Mouse (Mus musculus) liver, embryonic 14.5 days (tissue): ENCODE data around the gene Nme4. TPM values are rescaled to one million over a fixed set of nuclear protein-coding genes. Genes with fewer than 3 reads are reported as not detected.
"Not testable (repeated sequence)": the region's sequence is repeated elsewhere in the genome, so short reads cannot be mapped to it uniquely, and the experiment has no call there.

Source experiments
- ATAC-seq: fragments of 200-750 bp; cut with Nextera tagmentation; 2 replicates; pipeline ENCODE4 v1.8.0; 2017; ENCODE audit warnings: moderate number of reproducible peaks, mild to moderate bottlenecking, moderate library complexity; ENCODE audit not compliant: insufficient read depth
- DNase-seq, 3 experiments: peaks; one replicate each; pipeline ENCODE4 v3.0.0-alpha.2; 2012 to 2013; ENCODE audit warnings: low read depth in 3 of 3, low spot score in 3 of 3
- H3K27ac ChIP-seq: fragments of 300-500 bp; sonication (generic); 2 replicates; pipeline ENCODE4 v1.5.1; 2014; ENCODE audit warnings: moderate library complexity, mild to moderate bottlenecking, control low read depth, inconsistent platforms
- H3K27me3 ChIP-seq: fragments of 300-500 bp; sonication (generic); 2 replicates; pipeline ENCODE4 v1.6.1; 2014; ENCODE audit warnings: mild to moderate bottlenecking, low read length, moderate library complexity; ENCODE audit not compliant: control insufficient read depth, insufficient read depth
- H3K36me3 ChIP-seq: fragments of 300-500 bp; sonication (generic); replicated peaks from 2 replicates; pipeline ENCODE4 v1.6.1; 2014; ENCODE audit warnings: low read depth; ENCODE audit not compliant: control insufficient read depth, insufficient read depth
- H3K4me1 ChIP-seq, 2 experiments: fragments of 200-500 bp in 1 of 2; fragments of 300-500 bp in 1 of 2; sonication (generic) in 1 of 2; replicated peaks; 2 replicates each; pipeline ENCODE4 v1.6.1; 2012 to 2014; ENCODE audit warnings: antibody characterized with exemption in 1 of 2, inconsistent platforms in 1 of 2, low read length in 1 of 2; ENCODE audit not compliant: control insufficient read depth in 2 of 2, insufficient read depth in 2 of 2
- H3K4me2 ChIP-seq: fragments of 300-500 bp; sonication (generic); 2 replicates; pipeline ENCODE4 v1.6.1; 2014; ENCODE audit warnings: low read depth, mild to moderate bottlenecking, control low read depth, moderate library complexity
- H3K4me3 ChIP-seq, 2 experiments: fragments of 200-500 bp in 1 of 2; fragments of 300-500 bp in 1 of 2; sonication (generic) in 1 of 2; 2 replicates each; pipeline ENCODE4 v1.5.1; 2012 to 2014; ENCODE audit warnings: low read depth in 2 of 2, low read length in 2 of 2, mild to moderate bottlenecking in 2 of 2, control low read depth in 1 of 2, inconsistent platforms in 1 of 2, moderate library complexity in 1 of 2; ENCODE audit not compliant: insufficient read depth in 1 of 2
- H3K9ac ChIP-seq: fragments of 300-500 bp; sonication (generic); replicated peaks from 2 replicates; pipeline ENCODE4 v1.6.1; 2014; ENCODE audit warnings: mild to moderate bottlenecking, control low read depth, moderate library complexity
- H3K9me3 ChIP-seq: fragments of 300-500 bp; sonication (generic); 2 replicates; pipeline ENCODE4 v1.6.1; 2016; ENCODE audit warnings: low read length, mixed read lengths; ENCODE audit not compliant: control insufficient read depth
- CTCF ChIP-seq: IDR thresholded peaks from 2 replicates; pipeline ENCODE4 v1.5.1; 2016; ENCODE audit warnings: antibody characterized with exemption, low read depth, control low read depth
- EP300 ChIP-seq: IDR thresholded peaks from 2 replicates; pipeline ENCODE4 v1.6.1; 2016; ENCODE audit warnings: antibody characterized with exemption, low read depth
- WGBS: fragments of 180-500 bp; shearing (Covaris S2); extraction: QIAGEN DNeasy Blood & Tissue Kit; methylation state at CpG from one replicate; pipeline ENCODE4 v1.1.7; 2014; ENCODE audit not compliant: insufficient replicate concordance; 5-methylcytosine and 5-hydroxymethylcytosine counted together
- polyA plus RNA-seq, 2 experiments: library from polyadenylated mRNA; depleted of rRNA in 1 of 2; stranded (reverse) in 1 of 2; unstranded in 1 of 2; fragments of >200 nt; fragmentation: Nextera tagmentation in 1 of 2; extraction: Ambion mirVana in 1 of 2; gene quantifications; 2 replicates each; pipeline versions ENCODE4 v1.2.1 to v1.2.3; 2012 to 2014

Nme4 gene
- polyA plus RNA-seq, 2 experiments = 45.1 to 52.2 TPM

DNA sequence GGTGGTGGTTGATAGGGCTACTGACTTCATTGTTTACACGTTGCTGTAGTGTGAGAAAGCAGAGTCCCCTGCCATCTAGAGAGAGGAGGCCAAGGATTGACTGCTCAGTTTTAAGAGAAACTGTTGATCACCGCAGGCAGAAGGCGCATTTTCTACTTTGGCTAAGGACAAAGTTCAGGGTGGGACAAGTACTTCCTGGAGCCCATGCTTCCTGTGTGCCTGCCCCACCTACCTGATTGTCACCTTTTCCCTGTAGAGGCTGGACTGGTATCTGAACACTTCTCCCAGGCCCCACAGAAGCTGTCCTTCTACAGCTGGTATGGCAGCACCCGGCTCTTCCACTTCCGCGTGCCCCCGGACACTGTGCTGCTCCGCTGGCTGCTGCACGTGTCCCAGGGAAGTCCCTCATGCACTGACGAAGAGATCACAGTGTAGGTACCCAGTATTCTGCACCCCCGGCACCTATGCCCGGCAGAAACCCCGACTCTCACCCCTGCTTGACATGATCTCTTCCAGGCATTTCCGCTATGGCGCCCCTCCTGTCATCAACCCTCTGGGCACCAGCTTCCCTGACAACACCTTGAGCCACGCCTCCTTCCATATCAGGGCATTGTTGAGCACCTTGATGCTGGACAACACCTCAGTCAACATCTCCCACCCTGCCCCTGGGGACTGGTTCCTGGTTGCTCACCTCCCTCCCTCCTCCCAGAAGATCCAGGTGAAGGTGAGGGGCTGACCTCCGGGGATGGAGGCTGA is 21.3 kb upstream of the Nme4 start:
- peaks cover 2 to 13% of the 10 kb centered on the region in 2 experiments for H3K4me1 ChIP-seq
- no peak for TF ChIP-seq EP300
- no peak for TF ChIP-seq CTCF
- H3K36me3 ChIP-seq = no peaks in the 10 kb centered on the region
- H3K4me2 ChIP-seq = no peak overlapping the region
- H3K27ac ChIP-seq = no peak overlapping the region
- no peaks in the 10 kb centered on the region for H3K9me3 ChIP-seq
- 67% methylated on average over 17 of the region's 17 CpGs for WGBS
- DNase-seq = no peak
- H3K9ac ChIP-seq = no peak overlapping the region
- H3K4me3 ChIP-seq = no peak overlapping the region
- no peak for ATAC-seq
- peaks cover 37% of the 10 kb centered on the region for H3K27me3 ChIP-seq

- Histone ChIP-seq H3K9ac (no peak overlapping the region), H3K27ac (no peak overlapping the region), H3K4me3 (no peak overlapping the region), H3K36me3 (no peaks in the 10 kb centered on the region), H3K9me3 (no peaks in the 10 kb centered on the region), H3K27me3 (peaks cover 43% of the 10 kb centered on the region), H3K4me2 (no peak overlapping the region), H3K4me1 (peaks cover 2 to 13% of the 10 kb centered on the region in 2 experiments)
- ATAC-seq (no peak), DNase-seq (no peak)
- TF ChIP-seq CTCF = no peak
- TF ChIP-seq EP300 = no peak
- WGBS = 30% methylated on average over 2 of the region's 3 CpGs
Observed at GRCm38 (mm10) chr17:26115956-26116487, 20.6 kb upstream of the Nme4 start.

GRCm38 (mm10) chr17:26115205-26115898 is 19.9 kb upstream of the Nme4 start:
- no peak for TF ChIP-seq CTCF
- no peak for TF ChIP-seq EP300
- no peak for DNase-seq
- H3K9me3 ChIP-seq = no peaks in the 10 kb centered on the region
- H3K36me3 ChIP-seq = no peaks in the 10 kb centered on the region
- WGBS = 72% methylated on average over 7 of the region's 7 CpGs
- H3K4me1 ChIP-seq = peaks cover 2 to 13% of the 10 kb centered on the region in 2 experiments
- ATAC-seq = no peak
- H3K27ac ChIP-seq = no peak overlapping the region
- no peak overlapping the region for H3K4me3 ChIP-seq
- H3K9ac ChIP-seq = no peak overlapping the region
- peaks cover 50% of the 10 kb centered on the region for H3K27me3 ChIP-seq
- H3K4me2 ChIP-seq = no peak overlapping the region

GRCm38 (mm10) chr17:26114461-26114860 is 19.1 kb upstream of the Nme4 start:
- not testable (repeated sequence) for H3K4me2 ChIP-seq, DNase-seq, H3K4me3 ChIP-seq, H3K9me3 ChIP-seq, ATAC-seq, H3K4me1 ChIP-seq, H3K9ac ChIP-seq, H3K27ac ChIP-seq, H3K36me3 ChIP-seq
- 60% methylated on average over 7 of the region's 7 CpGs for WGBS
- H3K27me3 ChIP-seq = peaks cover 53% of the 10 kb centered on the region

- 14% methylated on average over 8 of the region's 8 CpGs for WGBS
Observed at GRCm38 (mm10) chr17:26114061-26114460, 18.7 kb upstream of the Nme4 start.

More at GRCm38 (mm10) chr17:26114061-26114460, 18.7 kb upstream of the Nme4 start:
- DNase-seq = no peak
- H3K9me3 ChIP-seq = no peaks in the 10 kb centered on the region
- H3K9ac ChIP-seq = peak overlapping the region; percentile 35; the same call in 1 of the 2 replicates
- no peak overlapping the region for H3K27ac ChIP-seq
- H3K36me3 ChIP-seq = no peaks in the 10 kb centered on the region
- H3K4me1 ChIP-seq = peaks cover 2 to 10% of the 10 kb centered on the region in 2 experiments
- H3K4me3 ChIP-seq = peak overlapping the region; percentile 56 to 65
- peak overlapping the region; percentile 82 for H3K4me2 ChIP-seq
- ATAC-seq = no peak
- peaks cover 53% of the 10 kb centered on the region for H3K27me3 ChIP-seq
- TF ChIP-seq EP300 (no peak), CTCF (no peak)
